Mouse (Mus musculus) ES-E14 (cell line): ENCODE results near the gene Fancd2.

Experiments used
- CHD2 ChIP-seq: IDR thresholded peaks from 2 replicates; pipeline ENCODE4 v1.6.1; 2014; ENCODE audit warnings: mild to moderate bottlenecking, low read depth, low read length, inconsistent platforms
- HCFC1 ChIP-seq: IDR thresholded peaks from 2 replicates; pipeline ENCODE4 v1.6.1; 2012; ENCODE audit warnings: low read length, inconsistent platforms, borderline replicate concordance; ENCODE audit not compliant: insufficient read depth
- ZC3H11A ChIP-seq: IDR thresholded peaks from 2 replicates; pipeline ENCODE4 v1.6.1; 2012; ENCODE audit warnings: low read depth, mild to moderate bottlenecking, inconsistent platforms, low read length, borderline replicate concordance
- ZNF384 ChIP-seq: IDR thresholded peaks from 2 replicates; pipeline ENCODE4 v1.6.1; 2012; ENCODE audit warnings: low read depth, low read length, inconsistent platforms

DNA sequence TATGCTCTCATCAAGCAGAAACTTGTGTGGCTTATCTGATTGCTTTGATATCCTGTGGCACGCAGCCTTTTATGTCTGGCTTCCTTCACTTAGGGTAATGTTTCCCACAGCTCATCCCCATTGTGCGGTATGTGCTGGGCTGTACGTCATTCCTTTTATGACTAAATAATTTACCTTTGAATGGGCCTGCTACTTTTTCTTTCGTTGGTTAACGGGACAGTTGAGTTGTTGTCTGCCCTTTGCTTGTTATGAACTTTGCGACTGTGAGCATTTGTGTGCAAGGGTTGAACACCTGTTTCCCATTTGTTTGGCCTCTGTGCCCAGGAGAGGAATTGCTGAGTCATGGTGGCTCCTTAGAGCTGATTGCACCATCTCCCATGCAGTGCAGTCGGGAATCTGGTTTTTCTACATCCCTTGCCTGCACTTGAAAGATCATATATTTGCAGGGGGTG, 44.3 kb upstream of the Fancd2 start:
- no peak for TF ChIP-seq HCFC1
- no peak for TF ChIP-seq ZC3H11A
- TF ChIP-seq CHD2: no peak
- TF ChIP-seq ZNF384: no peak
